Mouse (Mus musculus) neural tube, embryonic 10.5 days (tissue): ENCODE measurements around the gene Cnst.
"Not testable (repeated sequence)": the region's sequence is repeated elsewhere in the genome, so short reads cannot be mapped to it uniquely, and the experiment has no call there.

Source experiments
- DNase-seq: peaks from one replicate; pipeline ENCODE4 v3.0.0-alpha.2; 2017; ENCODE audit warnings: low spot score; ENCODE audit errors: extremely low spot score

Cnst gene

GRCm38 (mm10) chr1:179644151-179644550 lies 98.0 kb downstream of the Cnst start:
- no peak for DNase-seq

DNA sequence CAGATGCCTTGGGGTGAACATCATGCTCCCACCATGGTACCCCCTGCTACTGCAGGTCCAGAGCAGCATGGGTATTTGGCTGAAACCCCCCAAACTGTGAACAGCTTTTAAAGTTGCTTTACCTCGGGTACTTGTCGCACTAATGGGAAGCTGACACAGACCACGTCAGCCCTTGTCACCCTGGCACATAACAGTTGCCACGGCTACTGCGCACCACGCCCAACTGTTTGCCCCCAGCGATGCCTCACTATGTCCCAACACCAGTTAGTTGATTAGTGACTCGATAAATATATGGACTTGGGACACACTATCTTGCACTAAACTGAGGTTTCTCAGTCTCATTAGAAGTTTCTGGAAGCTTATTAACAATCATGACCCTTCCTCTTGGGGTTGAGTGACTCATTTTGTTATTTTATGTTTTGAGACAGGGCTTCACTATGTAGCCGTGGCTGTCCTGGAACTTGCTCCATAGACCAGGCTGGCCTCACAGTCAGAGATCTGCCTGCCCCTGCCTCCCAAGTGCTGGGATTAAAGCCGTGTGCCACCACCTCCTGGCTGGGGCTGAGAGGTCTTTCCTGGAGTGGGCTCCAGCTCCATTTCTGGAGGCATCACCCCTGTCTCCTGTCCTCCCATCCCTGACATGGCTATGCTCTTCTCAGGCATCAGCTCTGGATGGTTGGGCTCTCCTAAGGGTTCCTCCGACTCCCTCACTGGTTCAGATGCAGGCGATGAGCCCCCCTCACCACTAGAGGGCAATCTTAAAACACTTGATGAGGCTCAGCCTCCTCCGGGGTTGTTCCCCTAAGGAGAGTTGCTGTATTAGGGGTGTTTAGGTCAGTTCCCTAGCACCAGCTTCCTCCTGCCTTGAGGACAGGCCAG lies 99.2 kb downstream of the Cnst start:
- peak; percentile 80 for DNase-seq

GRCm38 (mm10) chr1:179645980-179646268 lies 99.8 kb downstream of the Cnst start:
- no peak for DNase-seq

- not testable (repeated sequence) for DNase-seq
Measured at GRCm38 (mm10) chr1:179648678-179649077, 102.5 kb downstream of the Cnst start.

DNA sequence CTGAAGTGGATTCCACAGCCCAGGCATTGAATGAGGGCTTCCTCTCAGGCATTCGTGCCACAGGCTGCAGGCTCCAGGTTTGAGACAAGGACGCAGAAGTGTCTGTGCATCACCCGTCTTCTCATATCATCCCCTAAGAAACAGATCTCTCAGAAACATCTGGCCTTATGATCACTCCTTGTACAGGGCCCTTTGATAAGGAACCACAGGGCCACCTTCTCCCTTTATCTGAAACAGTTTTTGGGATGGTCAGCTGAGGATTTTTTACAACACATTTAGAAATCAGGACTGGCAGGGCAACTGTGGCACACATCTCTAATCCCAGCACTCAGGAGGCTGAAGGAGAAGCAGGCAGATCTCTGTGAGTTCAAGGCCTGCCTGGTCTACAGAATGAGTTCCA lies 103.2 kb downstream of the Cnst start:
- DNase-seq = no peak

- DNase-seq = no peak
Measured at GRCm38 (mm10) chr1:179650284-179650683, 104.1 kb downstream of the Cnst start.

GRCm38 (mm10) chr1:179651224-179651623 lies 105.1 kb downstream of the Cnst start:
- DNase-seq = no peak

DNA sequence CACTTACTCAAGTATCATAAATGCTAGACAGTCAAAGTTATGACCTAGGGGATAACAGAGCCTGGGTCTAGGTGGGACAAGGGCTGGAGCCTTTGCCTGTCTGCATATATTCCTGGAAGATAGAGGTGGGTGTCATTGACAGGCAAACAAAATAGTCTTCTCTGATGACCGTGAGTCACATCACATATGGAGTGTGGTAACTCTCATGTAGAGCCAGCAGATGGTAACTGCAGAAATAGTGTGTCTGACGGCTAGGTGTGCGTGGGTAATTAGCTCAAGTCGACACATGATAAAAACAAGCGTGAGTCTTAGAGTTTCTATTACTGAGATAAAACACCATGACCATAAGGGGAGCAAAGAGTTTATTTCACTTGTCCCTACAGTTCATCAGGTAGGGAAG lies 116.9 kb downstream of the Cnst start:
- DNase-seq = no peak

GRCm38 (mm10) chr1:179664309-179664930 lies 118.2 kb downstream of the Cnst start:
- DNase-seq = no peak

GRCm38 (mm10) chr1:179666971-179667370 lies 120.8 kb downstream of the Cnst start:
- DNase-seq = no peak

DNA sequence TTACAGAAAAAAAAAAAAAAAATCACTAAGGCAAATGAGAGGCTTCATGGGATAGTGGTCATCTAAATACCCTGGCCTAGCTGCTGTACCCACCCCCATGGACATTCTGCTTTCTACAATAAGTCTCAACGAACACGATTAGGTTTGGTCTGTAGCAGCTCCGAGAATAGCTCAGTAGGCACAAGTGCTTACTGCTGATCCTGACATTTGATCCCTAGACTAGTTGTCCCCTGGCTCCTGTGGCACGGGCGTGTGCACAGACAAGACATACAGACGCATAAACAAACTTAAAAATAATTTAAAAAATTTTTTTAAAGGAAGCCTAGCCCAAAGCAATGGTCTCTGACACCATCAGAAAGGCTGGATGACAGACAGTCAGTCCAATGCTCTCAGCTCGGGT lies 121.3 kb downstream of the Cnst start:
- no peak for DNase-seq

DNA sequence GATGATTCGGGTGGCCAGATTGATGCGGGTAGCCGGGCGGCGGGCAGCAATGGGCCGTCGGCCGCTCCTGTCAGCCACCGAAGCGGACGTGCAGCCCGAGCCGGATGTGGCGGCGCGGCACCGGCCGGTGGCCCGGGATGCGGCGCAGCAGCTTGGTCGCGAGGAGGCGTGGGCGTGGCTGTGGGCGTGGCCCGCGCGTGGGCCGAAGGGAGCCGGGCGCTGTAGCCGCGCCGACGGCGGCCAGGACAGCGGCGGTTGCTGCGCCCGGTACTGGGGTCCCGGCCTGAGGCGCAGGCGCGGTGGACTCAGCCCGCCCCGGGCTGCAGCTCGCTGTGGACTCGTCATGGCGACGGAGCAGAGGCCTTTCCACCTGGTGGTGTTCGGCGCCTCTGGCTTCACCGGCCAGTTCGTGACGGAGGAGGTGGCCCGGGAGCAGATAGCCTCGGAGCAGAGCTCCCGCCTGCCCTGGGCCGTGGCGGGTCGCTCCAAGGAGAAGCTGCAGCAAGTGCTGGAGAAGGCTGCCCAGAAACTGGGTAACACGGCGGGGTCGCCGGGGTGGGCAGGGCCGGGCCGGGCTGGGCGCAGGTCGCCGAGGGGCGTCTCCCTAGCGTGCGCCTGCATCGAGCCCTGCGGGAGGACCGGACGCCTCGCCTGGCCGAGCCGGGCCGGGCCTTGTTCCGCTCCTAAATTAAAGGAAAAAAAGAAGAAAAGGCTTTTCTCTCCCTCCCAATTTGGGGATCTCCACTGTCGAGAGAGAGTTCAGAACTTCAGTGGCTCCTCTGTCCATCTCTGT lies 122.0 kb downstream of the Cnst start, which contains the start of gene Sccpdh:
TSS of gene Sccpdh (plus strand) at position 198 of the 793 bp plus-strand sequence.
- peak; percentile 88 for DNase-seq

GRCm38 (mm10) chr1:179668836-179669537 lies 122.8 kb downstream of the Cnst start:
- DNase-seq = peak; percentile 20

DNA sequence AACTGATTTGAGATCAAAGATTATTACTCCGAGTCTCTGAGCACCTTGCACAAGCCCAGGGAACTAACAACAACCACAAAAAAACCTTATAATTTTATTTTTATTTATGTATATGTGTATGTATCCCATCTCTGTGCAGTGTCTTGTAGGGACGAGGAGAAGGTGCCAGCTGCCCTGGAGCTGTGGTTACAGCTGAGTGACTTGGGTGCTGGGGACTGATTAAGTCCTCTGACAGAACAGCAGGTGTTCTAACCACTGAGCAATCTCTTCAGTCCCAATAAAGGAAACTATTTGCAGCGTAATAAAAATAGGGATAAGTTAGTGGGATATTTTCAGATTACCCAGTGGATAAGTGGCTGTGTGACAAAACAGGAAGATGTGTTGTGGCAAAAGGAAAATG lies 128.2 kb downstream of the Cnst start:
- no peak for DNase-seq

DNA sequence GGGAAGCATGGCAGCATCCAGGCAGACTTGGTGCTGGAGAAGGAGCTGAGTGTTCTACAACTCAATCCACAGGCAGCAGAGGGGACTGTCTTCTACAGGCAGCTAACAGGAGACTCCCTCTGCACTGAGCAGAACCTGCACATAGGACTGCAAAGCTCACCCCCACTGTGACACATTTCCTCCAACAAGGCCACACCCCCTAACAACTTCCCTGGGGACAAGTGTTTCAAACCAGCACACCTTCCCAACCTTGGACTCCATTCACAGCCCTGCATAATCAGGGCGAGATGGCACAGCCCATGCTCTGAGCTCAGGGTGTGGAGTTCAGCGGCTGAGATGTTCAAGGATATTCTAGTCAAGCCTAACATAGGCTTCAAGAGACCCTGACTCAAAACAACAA lies 130.9 kb downstream of the Cnst start:
- DNase-seq = no peak
